Mouse (Mus musculus) kidney, adult 9 months (tissue): ENCODE results near the gene Pfkm.

ENCODE experiments used
- DNase-seq: peaks from one replicate; pipeline ENCODE4 v3.0.0; 2022

The Pfkm gene

GRCm38 (mm10) chr15:98177320-98177719, 84.9 kb downstream of the Pfkm start:
- DNase-seq = no peak

GRCm38 (mm10) chr15:98180567-98181131, 88.3 kb downstream of the Pfkm start:
- no peak for DNase-seq

- DNase-seq = peak; percentile 93
Measured at GRCm38 (mm10) chr15:98181132-98181711, 88.8 kb downstream of the Pfkm start.
